Mouse (Mus musculus): Measurements from ENCODE around the gene Igfbp5.

Gene Igfbp5

GRCm38 (mm10) chr1:72839356-72839755, 35.3 kb downstream of the Igfbp5 start:
- no peaks in the 10 kb centered on the region for H3K36me3 ChIP-seq (ENCODE audit: control insufficient read depth, insufficient read depth, low read length, poor library complexity, severe bottlenecking)
- no peak for DNase-seq (ENCODE audit: low read depth, low spot score)
- no peaks in the 10 kb centered on the region for H3K27me3 ChIP-seq (ENCODE audit: control insufficient read depth, insufficient read depth, low read length, poor library complexity, severe bottlenecking)

- Histone ChIP-seq H3K36me3 (ENCODE audit: control insufficient read depth, insufficient read depth, low read length, poor library complexity, severe bottlenecking) (no peaks in the 10 kb centered on the region), H3K27me3 (ENCODE audit: control insufficient read depth, insufficient read depth, low read length, poor library complexity, severe bottlenecking) (no peaks in the 10 kb centered on the region)
- no peak for DNase-seq (ENCODE audit: low read depth, low spot score)
These were observed 41.1 kb downstream of the Igfbp5 start for GRCm38 (mm10) chr1:72833563-72833962.

GRCm38 (mm10) chr1:72832715-72833153, 42.0 kb downstream of the Igfbp5 start:
- no peaks in the 10 kb centered on the region for H3K36me3 ChIP-seq (ENCODE audit: control insufficient read depth, insufficient read depth, low read length, poor library complexity, severe bottlenecking)
- H3K27me3 ChIP-seq (ENCODE audit: control insufficient read depth, insufficient read depth, low read length, poor library complexity, severe bottlenecking): no peaks in the 10 kb centered on the region
- no peak for DNase-seq (ENCODE audit: low read depth, low spot score)

- H3K36me3 ChIP-seq (ENCODE audit: control insufficient read depth, insufficient read depth, low read length, poor library complexity, severe bottlenecking): no peaks in the 10 kb centered on the region
- DNase-seq (ENCODE audit: low read depth, low spot score): no peak
- H3K27me3 ChIP-seq (ENCODE audit: control insufficient read depth, insufficient read depth, low read length, poor library complexity, severe bottlenecking): no peaks in the 10 kb centered on the region
These were observed 44.2 kb downstream of the Igfbp5 start for GRCm38 (mm10) chr1:72830485-72830884.

GRCm38 (mm10) chr1:72828843-72829242, 45.8 kb downstream of the Igfbp5 start:
- no peaks in the 10 kb centered on the region for H3K27me3 ChIP-seq (ENCODE audit: control insufficient read depth, insufficient read depth, low read length, poor library complexity, severe bottlenecking)
- DNase-seq (ENCODE audit: low read depth, low spot score): no peak
- no peaks in the 10 kb centered on the region for H3K36me3 ChIP-seq (ENCODE audit: control insufficient read depth, insufficient read depth, low read length, poor library complexity, severe bottlenecking)

GRCm38 (mm10) chr1:72827411-72828315, 47.0 kb downstream of the Igfbp5 start:
- no peak for DNase-seq (ENCODE audit: low read depth, low spot score)
- H3K36me3 ChIP-seq (ENCODE audit: control insufficient read depth, insufficient read depth, low read length, poor library complexity, severe bottlenecking): no peaks in the 10 kb centered on the region
- no peaks in the 10 kb centered on the region for H3K27me3 ChIP-seq (ENCODE audit: control insufficient read depth, insufficient read depth, low read length, poor library complexity, severe bottlenecking)

- no peak for DNase-seq (ENCODE audit: low read depth, low spot score)
These were observed 47.8 kb downstream of the Igfbp5 start for GRCm38 (mm10) chr1:72826931-72827330.

GRCm38 (mm10) chr1:72826446-72826845, 48.2 kb downstream of the Igfbp5 start:
- Histone ChIP-seq H3K36me3 (ENCODE audit: control insufficient read depth, insufficient read depth, low read length, poor library complexity, severe bottlenecking) (no peaks in the 10 kb centered on the region), H3K27me3 (ENCODE audit: control insufficient read depth, insufficient read depth, low read length, poor library complexity, severe bottlenecking) (no peaks in the 10 kb centered on the region)
- DNase-seq (ENCODE audit: low read depth, low spot score): no peak

More at GRCm38 (mm10) chr1:72826931-72827330, 47.8 kb downstream of the Igfbp5 start:
- Histone ChIP-seq H3K36me3 (ENCODE audit: control insufficient read depth, insufficient read depth, low read length, poor library complexity, severe bottlenecking) (no peaks in the 10 kb centered on the region), H3K27me3 (ENCODE audit: control insufficient read depth, insufficient read depth, low read length, poor library complexity, severe bottlenecking) (no peaks in the 10 kb centered on the region)

- no peaks in the 10 kb centered on the region; the same call in 1 of the 2 replicates for H3K27me3 ChIP-seq (ENCODE audit: control insufficient read depth, insufficient read depth, low read length, poor library complexity, severe bottlenecking)
- H3K36me3 ChIP-seq (ENCODE audit: control insufficient read depth, insufficient read depth, low read length, poor library complexity, severe bottlenecking): no peaks in the 10 kb centered on the region
- DNase-seq (ENCODE audit: low read depth, low spot score): no peak
These were observed 48.8 kb downstream of the Igfbp5 start for GRCm38 (mm10) chr1:72825921-72826320.

- no peaks in the 10 kb centered on the region for H3K36me3 ChIP-seq (ENCODE audit: control insufficient read depth, insufficient read depth, low read length, poor library complexity, severe bottlenecking)
- no peak for DNase-seq (ENCODE audit: low read depth, low spot score)
- H3K27me3 ChIP-seq (ENCODE audit: control insufficient read depth, insufficient read depth, low read length, poor library complexity, severe bottlenecking): no peaks in the 10 kb centered on the region; the same call in 1 of the 2 replicates
These were observed 49.4 kb downstream of the Igfbp5 start for GRCm38 (mm10) chr1:72825286-72825685.

- H3K27me3 ChIP-seq (ENCODE audit: control insufficient read depth, insufficient read depth, low read length, poor library complexity, severe bottlenecking): no peaks in the 10 kb centered on the region; the same call in 1 of the 2 replicates
- no peak for DNase-seq (ENCODE audit: low read depth, low spot score)
- no peaks in the 10 kb centered on the region for H3K36me3 ChIP-seq (ENCODE audit: control insufficient read depth, insufficient read depth, low read length, poor library complexity, severe bottlenecking)
These were observed 50.0 kb downstream of the Igfbp5 start for GRCm38 (mm10) chr1:72824707-72825101.

- no peaks in the 10 kb centered on the region; the same call in 1 of the 2 replicates for H3K27me3 ChIP-seq (ENCODE audit: control insufficient read depth, insufficient read depth, low read length, poor library complexity, severe bottlenecking)
- H3K36me3 ChIP-seq (ENCODE audit: control insufficient read depth, insufficient read depth, low read length, poor library complexity, severe bottlenecking): no peaks in the 10 kb centered on the region
- no peak for DNase-seq (ENCODE audit: low read depth, low spot score)
These were observed 50.7 kb downstream of the Igfbp5 start, which contains the start of gene Igfbp2 for GRCm38 (mm10) chr1:72823751-72824706. TSS of gene Igfbp2 (plus strand) at chr1:72824503.

- Histone ChIP-seq H3K36me3 (ENCODE audit: control insufficient read depth, insufficient read depth, low read length, poor library complexity, severe bottlenecking) (no peaks in the 10 kb centered on the region), H3K27me3 (ENCODE audit: control insufficient read depth, insufficient read depth, low read length, poor library complexity, severe bottlenecking) (no peaks in the 10 kb centered on the region; the same call in 1 of the 2 replicates)
- no peak for DNase-seq (ENCODE audit: low read depth, low spot score)
These were observed 51.8 kb downstream of the Igfbp5 start for GRCm38 (mm10) chr1:72822893-72823292.

GRCm38 (mm10) chr1:72819995-72820394, 54.7 kb downstream of the Igfbp5 start:
- Histone ChIP-seq H3K36me3 (ENCODE audit: control insufficient read depth, insufficient read depth, low read length, poor library complexity, severe bottlenecking) (no peaks in the 10 kb centered on the region), H3K27me3 (ENCODE audit: control insufficient read depth, insufficient read depth, low read length, poor library complexity, severe bottlenecking) (no peaks in the 10 kb centered on the region; the same call in 1 of the 2 replicates)
- DNase-seq (ENCODE audit: low read depth, low spot score): no peak
